Mouse (Mus musculus): ENCODE measurements around the gene Otub2.
A peak's percentile ranks its signal among the peaks of the same experiment; 100 is the strongest.

The Otub2 gene

GRCm38 (mm10) chr12:103388505-103389347 lies at the start of gene Otub2:
Gene Otub2, plus strand, starts transcription at chr12:103388682.
- peak; percentile 97 to 99 for DNase-seq (ENCODE audit: inconsistent age in 2 of 2, low spot score in 1 of 2)

GRCm38 (mm10) chr12:103341212-103341611 lies 47.3 kb upstream of the Otub2 start:
- no peak for DNase-seq (ENCODE audit: inconsistent age in 2 of 2, low spot score in 1 of 2)

- no peak for DNase-seq (ENCODE audit: inconsistent age in 2 of 2, low spot score in 1 of 2)
Measured at GRCm38 (mm10) chr12:103343456-103343855, 45.0 kb upstream of the Otub2 start.

GRCm38 (mm10) chr12:103344934-103345333 lies 43.5 kb upstream of the Otub2 start:
- peak in 1 of 2 experiments; percentile 75 for DNase-seq (ENCODE audit: inconsistent age in 2 of 2, low spot score in 1 of 2)

GRCm38 (mm10) chr12:103346945-103347344 lies 41.5 kb upstream of the Otub2 start:
- peak in 1 of 2 experiments; percentile 71 for DNase-seq (ENCODE audit: inconsistent age in 2 of 2, low spot score in 1 of 2)

- DNase-seq (ENCODE audit: inconsistent age in 2 of 2, low spot score in 1 of 2): no peak
Measured at GRCm38 (mm10) chr12:103347406-103347805, 41.1 kb upstream of the Otub2 start.

- DNase-seq (ENCODE audit: inconsistent age in 2 of 2, low spot score in 1 of 2): peak; percentile 71 to 93
Measured at GRCm38 (mm10) chr12:103348506-103348905, 40.0 kb upstream of the Otub2 start.

GRCm38 (mm10) chr12:103352735-103353134 lies 35.7 kb upstream of the Otub2 start:
- no peak for DNase-seq (ENCODE audit: inconsistent age in 2 of 2, low spot score in 1 of 2)

GRCm38 (mm10) chr12:103353538-103353937 lies 34.9 kb upstream of the Otub2 start:
- peak; percentile 87 to 93 for DNase-seq (ENCODE audit: inconsistent age in 2 of 2, low spot score in 1 of 2)

GRCm38 (mm10) chr12:103355746-103356414 lies 32.6 kb upstream of the Otub2 start, which contains the start of gene Asb2:
Gene Asb2, minus strand, starts transcription at chr12:103356001.
- DNase-seq (ENCODE audit: inconsistent age in 2 of 2, low spot score in 1 of 2): no peak

GRCm38 (mm10) chr12:103356415-103356748 lies 32.1 kb upstream of the Otub2 start:
- DNase-seq (ENCODE audit: inconsistent age in 2 of 2, low spot score in 1 of 2): no peak

GRCm38 (mm10) chr12:103358216-103358615 lies 30.3 kb upstream of the Otub2 start:
- DNase-seq (ENCODE audit: inconsistent age in 2 of 2, low spot score in 1 of 2): peak in 1 of 2 experiments; percentile 61

- peak in 1 of 2 experiments; percentile 22 for DNase-seq (ENCODE audit: inconsistent age in 2 of 2, low spot score in 1 of 2)
Measured at GRCm38 (mm10) chr12:103358951-103359801, 29.3 kb upstream of the Otub2 start.

- DNase-seq (ENCODE audit: inconsistent age in 2 of 2, low spot score in 1 of 2): no peak
Measured at GRCm38 (mm10) chr12:103360812-103361211, 27.7 kb upstream of the Otub2 start.

GRCm38 (mm10) chr12:103361539-103362307 lies 26.8 kb upstream of the Otub2 start:
- no peak for DNase-seq (ENCODE audit: inconsistent age in 2 of 2, low spot score in 1 of 2)

GRCm38 (mm10) chr12:103362336-103362735 lies 26.1 kb upstream of the Otub2 start:
- DNase-seq (ENCODE audit: inconsistent age in 2 of 2, low spot score in 1 of 2): no peak

- DNase-seq (ENCODE audit: inconsistent age in 2 of 2, low spot score in 1 of 2): peak in 1 of 2 experiments; percentile 31
Measured at GRCm38 (mm10) chr12:103367171-103367570, 21.3 kb upstream of the Otub2 start.

- DNase-seq (ENCODE audit: inconsistent age in 2 of 2, low spot score in 1 of 2): peak; percentile 65 to 89
Measured at GRCm38 (mm10) chr12:103367620-103368325, 20.7 kb upstream of the Otub2 start.

- no peak for DNase-seq (ENCODE audit: inconsistent age in 2 of 2, low spot score in 1 of 2)
Measured at GRCm38 (mm10) chr12:103368326-103368669, 20.2 kb upstream of the Otub2 start.

- DNase-seq (ENCODE audit: inconsistent age in 2 of 2, low spot score in 1 of 2): no peak
Measured at GRCm38 (mm10) chr12:103368777-103369176, 19.7 kb upstream of the Otub2 start.

All from adrenal gland, adult (tissue).